Mouse (Mus musculus) frontal cortex, adult 2 months (tissue): ENCODE data around the gene Gpr155. TPM values are rescaled to one million over a fixed set of nuclear protein-coding genes. Genes with fewer than 3 reads are reported as not detected.
A peak's percentile ranks its signal among the peaks of the same experiment; 100 is the strongest.

Source experiments
- DNase-seq, 2 experiments: peaks; one replicate each; pipeline ENCODE4 v3.0.0; 2022; ENCODE audit warnings: low spot score in 1 of 2; ENCODE audit errors: extremely low spot score in 1 of 2
- polyA plus RNA-seq: library from polyadenylated mRNA; depleted of rRNA; stranded (reverse); fragments of >200 nt; gene quantifications from 2 replicates; pipeline ENCODE4 v1.2.3, GENCODE M21; 2012; rRNA removed

Gene Gpr155
- polyA plus RNA-seq, 1 experiment: 25.1 TPM

DNA sequence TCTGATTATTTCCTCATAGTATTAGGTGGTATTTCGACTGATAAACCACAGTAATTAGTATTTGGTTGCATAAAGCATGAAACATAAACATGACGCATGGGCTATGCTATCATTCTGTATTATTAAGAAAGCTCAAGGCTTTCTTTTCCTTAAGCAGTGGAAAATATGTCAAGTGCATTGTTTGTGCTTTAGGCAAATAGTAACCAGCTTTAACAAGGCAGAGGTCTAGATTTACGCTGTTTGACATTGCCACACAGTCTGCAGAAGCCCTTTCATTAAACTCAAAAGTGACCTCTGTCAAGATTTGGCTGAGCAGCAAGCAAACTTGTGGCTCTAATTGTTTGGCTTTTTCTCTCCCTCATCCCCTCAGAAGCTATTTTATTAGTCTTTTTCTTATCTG is 50.4 kb downstream of the Gpr155 start:
- no peak for DNase-seq

- no peak for DNase-seq
These were observed 60.5 kb downstream of the Gpr155 start for GRCm38 (mm10) chr2:73325871-73326270.

- DNase-seq: no peak
These were observed 63.4 kb downstream of the Gpr155 start for GRCm38 (mm10) chr2:73322991-73323390.

GRCm38 (mm10) chr2:73319218-73319617 is 67.2 kb downstream of the Gpr155 start:
- no peak for DNase-seq

DNA sequence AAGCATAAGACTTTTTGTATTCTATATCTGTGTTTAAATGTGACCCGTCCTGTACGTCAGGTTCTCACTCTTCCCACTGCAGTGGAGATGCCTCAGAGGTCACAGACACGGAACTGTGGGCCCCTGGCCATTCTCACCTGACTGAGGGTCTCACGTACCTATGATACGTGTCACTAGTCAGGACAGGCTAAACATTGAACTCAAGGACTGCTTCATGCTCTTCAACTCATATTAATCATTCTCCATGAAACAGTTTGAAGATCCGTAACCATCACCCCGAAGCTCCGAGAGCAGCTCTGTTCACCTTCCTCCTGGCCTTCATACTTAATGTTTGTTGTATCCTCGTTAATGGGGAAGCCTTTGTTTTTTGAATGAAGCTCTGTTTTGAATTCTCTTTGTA is 68.9 kb downstream of the Gpr155 start:
- DNase-seq: no peak

GRCm38 (mm10) chr2:73314311-73314710 is 72.1 kb downstream of the Gpr155 start:
- DNase-seq: no peak

GRCm38 (mm10) chr2:73313117-73313501 is 73.3 kb downstream of the Gpr155 start:
- DNase-seq: peak in 1 of 2 experiments; percentile 31

- peak; percentile 89 to 96 for DNase-seq
These were observed 73.9 kb downstream of the Gpr155 start, which contains the start of the genes Scrn3 and Cir1 for GRCm38 (mm10) chr2:73312152-73313116. TSS of gene Scrn3 (plus strand) at chr2:73312601. TSS of gene Cir1 (minus strand) at chr2:73312701.

GRCm38 (mm10) chr2:73306006-73306405 is 80.4 kb downstream of the Gpr155 start:
- DNase-seq: no peak

DNA sequence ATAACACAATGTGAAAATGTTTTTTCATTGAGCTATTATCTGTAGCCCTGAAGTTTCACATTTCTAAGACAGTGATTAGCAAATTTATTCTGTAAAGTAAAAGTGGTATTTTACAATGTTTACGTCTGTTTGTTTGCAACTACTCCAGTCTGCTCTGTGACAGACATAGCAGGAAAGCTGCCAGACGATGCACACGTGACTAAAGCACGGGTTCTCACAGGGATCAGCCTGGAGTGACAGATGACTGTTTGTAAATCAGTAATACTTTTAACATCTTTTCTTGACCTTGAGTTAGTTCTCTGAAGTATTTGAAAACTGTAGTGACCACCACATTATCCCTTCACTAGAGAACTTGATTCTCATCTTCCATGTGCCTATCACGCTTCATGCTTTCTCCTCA is 81.9 kb downstream of the Gpr155 start:
- no peak for DNase-seq

DNA sequence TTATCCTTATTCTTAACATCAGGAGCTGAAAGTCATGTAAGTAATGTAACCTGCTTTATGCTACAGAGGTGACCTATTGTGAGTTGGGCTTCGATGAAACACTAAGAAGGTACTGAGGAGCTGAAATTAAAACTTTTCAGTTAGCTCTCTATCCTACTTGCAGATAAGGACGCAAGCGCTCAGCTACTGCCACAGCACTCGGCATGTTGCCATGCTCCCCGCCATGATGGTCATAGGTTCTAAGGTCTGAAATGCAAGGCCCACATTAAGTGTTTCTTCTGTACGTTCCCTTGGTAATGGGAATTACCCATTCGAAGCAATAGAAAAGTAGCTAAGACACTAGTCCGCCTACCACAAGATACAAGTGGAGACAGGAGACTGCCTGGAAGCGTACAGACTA is 83.7 kb downstream of the Gpr155 start:
- no peak for DNase-seq

DNA sequence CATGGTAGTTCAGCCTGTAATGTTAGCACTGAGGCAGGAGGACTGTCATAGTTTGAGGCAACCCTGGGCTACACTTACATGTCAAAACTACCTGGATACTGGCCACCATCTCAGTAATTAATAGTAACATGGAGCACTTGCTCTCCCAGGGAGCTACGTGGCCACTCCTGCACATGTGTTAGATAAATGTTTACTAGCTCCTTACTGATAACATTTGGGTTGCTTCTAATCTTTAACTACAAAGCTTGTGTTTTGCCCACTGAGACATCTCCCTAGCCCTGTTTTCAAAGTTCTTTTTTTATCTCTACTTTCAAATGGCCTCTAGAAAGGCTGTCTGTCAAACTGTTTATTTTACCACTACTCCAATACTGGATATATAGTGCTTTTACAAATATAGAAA is 84.4 kb downstream of the Gpr155 start:
- DNase-seq: no peak

DNA sequence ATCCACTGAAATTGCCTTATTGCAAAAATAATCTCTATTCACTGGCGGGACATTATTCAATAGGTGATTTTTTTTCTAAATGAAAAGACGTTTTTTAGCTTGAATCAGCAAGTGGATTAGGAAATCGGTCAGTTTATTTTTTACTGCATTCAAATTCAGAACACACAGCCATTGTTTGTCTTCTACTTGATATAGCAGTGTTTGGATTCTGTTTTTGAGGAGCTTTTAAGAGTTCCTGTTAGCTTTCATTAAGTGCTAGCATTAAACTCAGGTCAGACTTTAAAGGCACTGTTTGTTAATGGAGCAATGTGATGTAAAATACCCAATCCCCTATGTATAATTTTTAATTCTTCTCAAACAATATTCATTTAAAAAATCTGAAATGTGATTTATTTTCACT is 87.5 kb downstream of the Gpr155 start:
- no peak for DNase-seq

DNA sequence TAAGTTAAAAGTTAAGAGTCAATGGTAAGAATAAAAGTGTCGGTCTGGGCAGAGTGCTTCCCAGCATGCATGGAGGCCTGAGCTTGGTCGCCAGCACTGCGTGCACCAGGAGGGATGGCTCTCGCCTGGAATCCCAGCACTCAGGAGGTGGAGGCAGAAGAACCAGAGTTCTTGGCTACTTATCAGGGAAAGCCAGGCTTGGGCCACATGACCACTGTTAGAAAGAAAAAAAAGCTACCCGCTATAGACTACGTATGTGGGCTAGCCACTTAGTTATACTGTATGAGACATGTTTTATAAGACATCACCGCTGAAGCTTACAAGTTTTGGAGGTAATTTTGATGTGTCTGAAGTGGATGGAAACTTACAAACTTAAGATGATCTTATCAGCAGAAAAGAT is 88.2 kb downstream of the Gpr155 start:
- no peak for DNase-seq

DNA sequence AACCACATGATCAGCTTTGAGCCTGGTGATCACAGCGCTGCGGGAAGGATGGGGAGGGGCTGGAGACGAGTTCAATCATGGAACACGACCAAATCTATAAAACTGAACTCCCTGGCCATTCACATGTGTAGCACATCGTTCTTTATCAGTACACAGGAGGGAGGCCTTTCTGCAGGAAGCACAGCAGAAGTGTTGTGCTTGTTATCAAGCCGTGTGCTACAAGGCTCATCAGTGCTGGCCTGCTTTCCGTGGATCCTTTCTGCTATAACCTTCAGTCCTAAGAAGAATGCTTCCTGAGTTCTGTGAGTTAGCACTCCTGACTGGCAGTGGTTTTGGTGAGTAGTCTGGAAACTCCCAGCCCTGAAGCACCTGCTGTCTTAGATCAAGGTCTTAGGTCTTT is 91.3 kb downstream of the Gpr155 start:
- no peak for DNase-seq

Other genes starting within 250 kb of the Gpr155 start
- 66.4 and 73.9 TPM in 2 replicates for gene Ola1, start 167.6 kb downstream of the Gpr155 start, polyA plus RNA-seq
- 16.7 and 20.5 TPM in 2 replicates for gene Sp9, start 114.6 kb downstream of the Gpr155 start, polyA plus RNA-seq
- 25.5 and 26.0 TPM in 2 replicates for gene Scrn3, start 74.0 kb downstream of the Gpr155 start, polyA plus RNA-seq
- gene Cir1, start 73.9 kb downstream of the Gpr155 start, polyA plus RNA-seq: 30.5 and 35.5 TPM in 2 replicates
- gene Wipf1, start 143.2 kb upstream of the Gpr155 start, polyA plus RNA-seq: 5.1 and 5.3 TPM in 2 replicates
- 0.06 and 0.10 TPM in 2 replicates for gene Chrna1, start 193.8 kb upstream of the Gpr155 start, polyA plus RNA-seq